Mouse (Mus musculus) intestine, postnatal 0 days (tissue): ENCODE measurements at regions not wholly inside any gene's neighbourhood (a gene's known extent, or its start where the extent isn't known, plus 50 kb on each side); places are given as distances from the start of the nearest gene placed in this dataset.

ENCODE experiments used
- ATAC-seq: fragments of 200-750 bp; cut with Nextera tagmentation; 2 replicates; pipeline ENCODE4 v1.8.0; 2017; ENCODE audit warnings: mild to moderate bottlenecking, moderate TSS enrichment, moderate library complexity
- H3K27ac ChIP-seq: fragments of 300-500 bp; sonication (generic); 2 replicates; pipeline ENCODE4 v1.5.1; 2014; ENCODE audit warnings: mild to moderate bottlenecking, low read depth, low read length, moderate library complexity
- H3K27me3 ChIP-seq: fragments of 300-500 bp; sonication (generic); replicated peaks from 2 replicates; pipeline ENCODE4 v1.6.1; 2014; ENCODE audit warnings: low read length, mixed read lengths; ENCODE audit not compliant: control insufficient read depth, insufficient read depth
- H3K36me3 ChIP-seq: fragments of 300-500 bp; sonication (generic); 2 replicates; pipeline ENCODE4 v1.6.1; 2014; ENCODE audit warnings: mild to moderate bottlenecking, moderate library complexity; ENCODE audit not compliant: control insufficient read depth, insufficient read depth
- H3K4me1 ChIP-seq: fragments of 300-500 bp; sonication (generic); replicated peaks from 2 replicates; pipeline ENCODE4 v1.6.1; 2014; ENCODE audit warnings: antibody characterized with exemption, low read length, mixed read lengths; ENCODE audit not compliant: control insufficient read depth, insufficient read depth
- H3K4me2 ChIP-seq: fragments of 300-500 bp; sonication (generic); replicated peaks from 2 replicates; pipeline ENCODE4 v1.6.1; 2014; ENCODE audit warnings: low read depth, mild to moderate bottlenecking, moderate library complexity
- H3K4me3 ChIP-seq: fragments of 300-500 bp; sonication (generic); 2 replicates; pipeline ENCODE4 v1.5.1; 2014; ENCODE audit warnings: low read depth, low read length
- H3K9ac ChIP-seq: fragments of 300-500 bp; sonication (generic); 2 replicates; pipeline ENCODE4 v1.6.1; 2014; ENCODE audit warnings: mild to moderate bottlenecking, low read depth, low read length
- H3K9me3 ChIP-seq: fragments of 300-500 bp; sonication (generic); 2 replicates; pipeline ENCODE4 v1.6.1; 2016; ENCODE audit warnings: mixed run types; ENCODE audit not compliant: control insufficient read depth
- CTCF ChIP-seq: sonication (generic); IDR thresholded peaks from 2 replicates; pipeline ENCODE4 v1.5.1; 2016; ENCODE audit warnings: low read depth, mild to moderate bottlenecking, control low read depth, antibody characterized with exemption, moderate library complexity
- WGBS: fragments of 180-500 bp; shearing (Covaris S2); extraction: QIAGEN DNeasy Blood & Tissue Kit; methylation state at CpG from one replicate; pipeline ENCODE4 v1.1.7; 2014; 5-methylcytosine and 5-hydroxymethylcytosine counted together

DNA sequence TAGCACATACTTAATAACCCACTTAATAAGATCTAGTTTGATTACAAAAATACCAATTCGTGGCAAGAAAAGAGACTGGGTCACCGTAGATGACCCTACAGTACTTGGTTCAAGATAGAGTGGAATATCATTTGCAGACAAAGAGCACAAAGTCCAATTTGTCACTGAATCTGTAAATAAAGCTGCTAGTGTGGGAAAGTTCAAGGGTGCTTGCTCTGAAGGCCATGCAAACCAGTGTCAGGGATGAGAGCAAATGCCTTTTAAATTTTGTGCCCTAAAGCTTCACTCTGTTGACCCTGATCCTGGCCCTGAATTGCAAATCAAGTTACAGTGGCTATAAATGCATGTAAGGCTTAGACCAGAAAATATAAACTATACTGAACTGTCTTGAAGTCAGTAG lies 113.1 kb downstream of the Cd55b start:
- Histone ChIP-seq H3K9ac (no peak overlapping the region), H3K4me2 (no peak overlapping the region), H3K4me1 (no peaks in the 10 kb centered on the region), H3K9me3 (no peaks in the 10 kb centered on the region), H3K4me3 (no peak overlapping the region), H3K36me3 (no peaks in the 10 kb centered on the region), H3K27ac (no peak overlapping the region), H3K27me3 (no peaks in the 10 kb centered on the region)
- TF ChIP-seq CTCF = no peak
- ATAC-seq = no peak
- 43% methylated on average over 2 of the region's 2 CpGs for WGBS

DNA sequence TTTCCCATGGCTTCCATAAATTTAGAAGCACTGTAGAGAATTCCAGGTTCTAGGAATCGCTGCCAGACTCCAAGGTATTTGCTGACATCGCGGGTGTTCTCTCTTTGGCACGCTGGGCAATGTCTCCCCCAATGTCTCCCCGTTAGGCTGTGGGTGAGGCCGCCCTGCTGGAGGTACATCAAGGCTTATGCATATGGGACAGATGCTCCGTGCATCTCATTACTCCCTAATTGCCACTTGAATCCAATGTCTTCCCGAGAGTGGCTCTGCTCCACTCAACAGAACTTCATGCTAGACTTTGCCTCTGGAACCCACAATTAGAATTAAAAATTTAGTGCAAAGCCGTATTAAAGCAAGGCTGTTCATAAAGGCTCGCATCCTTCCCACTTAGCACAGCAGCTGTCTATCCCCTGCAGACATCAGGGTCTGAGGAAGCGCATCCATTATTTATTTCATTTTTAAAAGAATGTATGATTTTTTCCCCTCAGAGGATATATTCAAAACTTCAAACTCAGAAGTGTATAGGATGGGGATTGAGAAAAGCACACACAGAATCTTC lies 120.9 kb downstream of the Cd55b start:
- H3K27ac ChIP-seq = no peak overlapping the region
- WGBS = 65% methylated on average over 11 of the region's 11 CpGs
- no peak overlapping the region for H3K4me2 ChIP-seq
- no peak overlapping the region for H3K9ac ChIP-seq
- 0 out of 2 replicates have a peak, but pooled peaks cover 4% of the 10 kb centered on the region for H3K4me1 ChIP-seq
- no peak overlapping the region for H3K4me3 ChIP-seq
- H3K9me3 ChIP-seq = no peaks in the 10 kb centered on the region
- no peak for TF ChIP-seq CTCF
- ATAC-seq = no peak
- no peaks in the 10 kb centered on the region for H3K27me3 ChIP-seq
- H3K36me3 ChIP-seq = no peaks in the 10 kb centered on the region

DNA sequence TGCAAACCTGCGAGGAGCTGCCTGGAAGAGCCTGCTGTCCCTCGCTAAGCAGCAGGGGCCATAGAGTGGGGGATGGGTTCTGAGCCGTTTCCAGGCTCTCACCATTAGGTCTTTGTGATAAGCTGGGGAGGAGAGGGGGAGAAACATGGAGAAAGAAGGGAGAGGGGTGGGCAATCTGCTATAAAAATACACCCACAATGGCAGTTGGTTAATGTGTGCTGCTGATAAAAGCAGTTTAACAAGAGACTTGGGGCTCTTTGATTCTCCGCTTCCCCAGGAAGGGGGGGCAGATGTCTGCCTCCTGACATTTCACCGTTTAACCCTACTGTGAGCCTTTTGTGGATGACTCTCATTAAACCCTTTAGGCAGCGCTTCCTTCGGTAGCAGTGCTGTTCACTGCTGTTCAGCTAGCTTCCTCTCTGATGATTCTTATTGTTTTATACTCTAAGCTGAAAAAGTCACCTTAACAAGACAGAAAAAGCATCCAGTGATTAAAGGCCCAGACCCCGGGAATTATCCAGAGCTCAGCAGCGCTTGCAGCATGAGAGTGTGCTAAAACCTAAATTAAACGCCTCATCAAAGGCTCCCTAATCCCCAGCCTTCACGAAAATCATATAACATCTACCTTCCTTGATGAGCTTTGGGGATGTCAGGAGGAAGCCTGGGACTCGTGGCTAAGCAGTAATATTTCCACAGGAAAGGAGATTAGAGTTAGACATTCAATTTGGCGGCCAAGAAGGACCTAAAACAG lies 122.6 kb downstream of the Cd55b start:
- Histone ChIP-seq H3K9me3 (no peaks in the 10 kb centered on the region), H3K4me1 (0 out of 2 replicates have a peak, but pooled peaks cover 4% of the 10 kb centered on the region), H3K4me3 (no peak overlapping the region), H3K27me3 (no peaks in the 10 kb centered on the region), H3K27ac (no peak overlapping the region), H3K9ac (no peak overlapping the region), H3K4me2 (peak overlapping the region; percentile 43), H3K36me3 (no peaks in the 10 kb centered on the region)
- TF ChIP-seq CTCF = no peak
- 21% methylated on average over 13 of the region's 13 CpGs for WGBS
- ATAC-seq = no peak

DNA sequence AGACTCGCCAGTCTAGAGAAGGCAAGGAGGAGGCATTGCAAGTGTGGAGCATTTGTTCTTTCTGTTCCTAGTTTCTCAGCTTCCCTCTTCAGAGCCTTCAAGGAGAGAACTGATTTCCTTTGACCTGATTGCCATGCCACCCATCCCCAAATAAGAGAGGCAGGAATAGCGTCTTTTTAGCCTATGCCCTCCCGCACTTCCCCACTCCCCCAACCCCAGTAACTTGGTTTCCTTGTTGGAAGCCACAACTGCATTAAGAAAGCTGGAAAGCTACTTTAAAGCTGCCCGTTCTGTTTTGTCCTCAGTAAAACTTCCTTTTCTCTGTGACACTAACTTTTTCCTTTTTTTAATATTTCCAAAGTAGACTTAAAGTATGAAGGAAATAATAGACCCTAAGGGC lies 123.2 kb downstream of the Cd55b start:
- no peaks in the 10 kb centered on the region for H3K27me3 ChIP-seq
- 0 out of 2 replicates have a peak, but pooled peaks cover 4% of the 10 kb centered on the region for H3K4me1 ChIP-seq
- no peak overlapping the region for H3K27ac ChIP-seq
- no peak overlapping the region for H3K4me3 ChIP-seq
- no peaks in the 10 kb centered on the region for H3K9me3 ChIP-seq
- no peak for TF ChIP-seq CTCF
- no peak overlapping the region for H3K9ac ChIP-seq
- no peaks in the 10 kb centered on the region for H3K36me3 ChIP-seq
- 23% methylated on average over 4 of the region's 4 CpGs for WGBS
- no peak for ATAC-seq
- H3K4me2 ChIP-seq = peak overlapping the region; percentile 43

DNA sequence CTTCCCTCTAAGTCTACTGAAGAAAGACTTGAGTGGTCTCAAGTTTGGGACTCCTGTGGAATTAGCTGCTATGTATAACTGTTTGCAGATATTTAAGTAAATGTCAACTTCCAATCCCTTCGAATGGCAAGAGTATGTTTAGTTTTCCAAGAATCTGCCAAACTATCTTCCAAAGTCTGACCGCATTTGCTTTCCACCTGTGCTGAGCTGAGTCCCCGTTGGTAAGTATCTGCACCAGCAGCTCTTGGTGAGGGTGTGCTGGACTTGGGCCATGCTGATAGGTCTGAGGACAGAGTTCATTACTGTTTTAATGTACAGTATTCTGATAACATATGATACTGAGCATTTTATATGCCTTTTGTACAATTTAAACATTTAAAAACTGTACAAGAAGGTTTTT lies 123.7 kb downstream of the Cd55b start:
- Histone ChIP-seq H3K9me3 (no peaks in the 10 kb centered on the region), H3K36me3 (no peaks in the 10 kb centered on the region), H3K27ac (no peak overlapping the region), H3K4me2 (no peak overlapping the region), H3K27me3 (no peaks in the 10 kb centered on the region), H3K9ac (no peak overlapping the region), H3K4me1 (0 out of 2 replicates have a peak, but pooled peaks cover 4% of the 10 kb centered on the region), H3K4me3 (no peak overlapping the region)
- no peak for TF ChIP-seq CTCF
- no peak for ATAC-seq
- 38% methylated on average over 3 of the region's 3 CpGs for WGBS

DNA sequence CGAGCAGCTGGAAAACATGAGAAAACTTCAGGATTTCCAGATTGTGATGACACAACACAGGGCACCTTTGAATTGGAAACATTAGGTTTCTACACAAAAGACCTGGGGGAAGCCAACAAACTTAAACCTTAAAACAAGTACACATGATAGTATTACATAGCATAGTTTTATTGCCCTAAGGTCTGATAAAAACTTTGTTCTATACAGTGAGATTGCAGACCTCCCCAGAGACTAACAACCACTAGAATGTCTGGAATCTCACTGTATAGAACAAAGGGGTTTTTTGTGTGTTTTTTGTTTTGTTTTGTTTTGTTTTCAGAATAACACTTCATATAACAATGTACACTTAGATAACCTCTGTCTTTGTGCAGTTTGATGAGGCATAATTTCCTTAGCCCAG lies 124.2 kb downstream of the Cd55b start:
- no peak for TF ChIP-seq CTCF
- WGBS = 88% methylated on average over 1 of the region's 1 CpGs
- ATAC-seq = no peak
- no peaks in the 10 kb centered on the region for H3K36me3 ChIP-seq
- H3K27ac ChIP-seq = no peak overlapping the region
- H3K9me3 ChIP-seq = no peaks in the 10 kb centered on the region
- no peak overlapping the region for H3K4me2 ChIP-seq
- 0 out of 2 replicates have a peak, but pooled peaks cover 4% of the 10 kb centered on the region for H3K4me1 ChIP-seq
- H3K4me3 ChIP-seq = no peak overlapping the region
- no peaks in the 10 kb centered on the region for H3K27me3 ChIP-seq
- no peak overlapping the region for H3K9ac ChIP-seq
